Comparison of ENCODE assay signal across 9 mouse cellular contexts in the genomic region with DNA sequence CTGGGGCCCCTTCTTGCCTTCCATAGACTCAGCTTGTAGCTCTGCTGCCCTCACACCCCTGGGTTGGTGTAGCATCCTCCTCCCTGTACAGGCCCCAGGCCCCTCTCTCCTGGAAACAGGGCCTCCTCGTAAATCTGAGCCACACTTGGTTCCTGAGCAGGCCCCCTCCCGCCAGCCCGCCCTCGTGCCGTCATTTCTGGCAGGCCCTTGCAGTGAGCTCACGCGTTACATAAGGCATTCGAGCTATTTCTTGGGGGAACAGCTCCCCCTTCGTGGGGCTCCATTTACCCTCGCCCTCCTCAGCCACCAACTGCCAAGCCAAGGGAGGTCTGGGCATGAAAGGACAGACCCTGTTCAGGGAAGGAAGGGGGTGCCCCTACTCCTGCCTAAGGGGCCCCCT. TPM values are rescaled to one million over a fixed set of nuclear protein-coding genes. Genes with fewer than 3 reads are reported as not detected.
A peak's percentile ranks its signal among the peaks of the same experiment; 100 is the strongest.
DNase-seq lines count a peak whose midpoint lies in the region; ATAC-seq lines count a peak whose summit lies in the region.
"Had no signal": no experiment of that assay in that cellular context is flagged by ENCODE, and none has a peak within 500 bp of the region (broad histone marks: within the 10 kb centered on the region; RNA-seq: fewer than 3 reads in every experiment).

No protein-coding gene starts in this region.

- H3K4me1 ChIP-seq in megakaryocyte, embryonic 14.5 days = peaks cover 81% of the 10 kb centered on the region
- H3K4me1 ChIP-seq in embryonic facial prominence, embryonic 11.5 days (ENCODE audit: control insufficient read depth, insufficient read depth, low read length) = peaks cover 24% of the 10 kb centered on the region
- peaks cover 53% of the 10 kb centered on the region for H3K4me1 ChIP-seq in intestine, embryonic 16.5 days (ENCODE audit: control insufficient read depth, insufficient read depth, low read length)

- H3K4me3 ChIP-seq in megakaryocyte, embryonic 14.5 days (replicated peaks) = peak overlapping the region; percentile 90
- H3K4me3 ChIP-seq in embryonic facial prominence, embryonic 11.5 days (ENCODE audit: low read depth, low read length) = no peak overlapping the region
- no peak overlapping the region for H3K4me3 ChIP-seq in intestine, embryonic 16.5 days (ENCODE audit: low read length)

- 31% methylated on average over 10 of the region's 10 CpGs for WGBS in embryonic facial prominence, embryonic 11.5 days
- WGBS in intestine, embryonic 16.5 days = 19% methylated on average over 10 of the region's 10 CpGs

- no peak for ATAC-seq in megakaryocyte, adult 5-6 weeks (ENCODE audit: poor library complexity, severe bottlenecking)
- ATAC-seq in embryonic facial prominence, embryonic 11.5 days (replicated peaks; ENCODE audit: insufficient number of reproducible peaks, low FRiP score, low TSS enrichment, low read depth) = peak; percentile 26; the same call in 1 of the 2 replicates
- 0 out of 2 replicates have a peak, but pooled peaks have one; percentile 15 for ATAC-seq in granulocyte monocyte progenitor cell, adult 5-6 weeks (replicated peaks; ENCODE audit: poor library complexity, severe bottlenecking)
- ATAC-seq in intestine, embryonic 16.5 days = peak; percentile 54

- peak overlapping the region; percentile 7 for H3K9ac ChIP-seq in embryonic facial prominence, embryonic 11.5 days (replicated peaks; ENCODE audit: low read length)
- H3K9ac ChIP-seq in intestine, embryonic 16.5 days (ENCODE audit: low read depth, low read length) = peak overlapping the region; percentile 76
- H3K9ac ChIP-seq: liver, embryonic 14.5 days had no signal

- H3K9me3 ChIP-seq in megakaryocyte, embryonic 14.5 days = no peaks in the 10 kb centered on the region
- no peaks in the 10 kb centered on the region for H3K9me3 ChIP-seq in embryonic facial prominence, embryonic 11.5 days (replicated peaks; ENCODE audit: control insufficient read depth, low read length)
- no peaks in the 10 kb centered on the region for H3K9me3 ChIP-seq in intestine, embryonic 16.5 days (ENCODE audit: control insufficient read depth, low read length)

- no peaks in the 10 kb centered on the region for H3K27me3 ChIP-seq in megakaryocyte, embryonic 14.5 days (replicated peaks)
- no peaks in the 10 kb centered on the region for H3K27me3 ChIP-seq in embryonic facial prominence, embryonic 11.5 days (ENCODE audit: control insufficient read depth, insufficient read depth, low read length)
- no peaks in the 10 kb centered on the region for H3K27me3 ChIP-seq in intestine, embryonic 16.5 days (replicated peaks; ENCODE audit: control insufficient read depth, insufficient read depth, low read length)

- H3K27ac ChIP-seq in embryonic facial prominence, embryonic 11.5 days (replicated peaks; ENCODE audit: low read depth, low read length) = peak overlapping the region; percentile 87
- H3K27ac ChIP-seq in intestine, embryonic 16.5 days (ENCODE audit: low read length) = peak overlapping the region; percentile 100

- DNase-seq in embryonic facial prominence, embryonic 11.5 days (ENCODE audit: low spot score) = peak; percentile 61
- peak; percentile 81 to 88 for DNase-seq in left cerebral cortex, postnatal 14 days (ENCODE audit: low spot score in 2 of 2)
- peak; percentile 73 for DNase-seq in mesoderm, embryonic 11.5 days (ENCODE audit: low read depth, low spot score)
- peak; percentile 75 for DNase-seq in testis, postnatal 10 days (ENCODE audit: low spot score)

- no peaks in the 10 kb centered on the region for H3K36me3 ChIP-seq in megakaryocyte, embryonic 14.5 days (replicated peaks; ENCODE audit: low read length)
- no peaks in the 10 kb centered on the region for H3K36me3 ChIP-seq in embryonic facial prominence, embryonic 11.5 days (replicated peaks; ENCODE audit: control insufficient read depth, insufficient read depth, low read depth, low read length)
- H3K36me3 ChIP-seq in intestine, embryonic 16.5 days (ENCODE audit: control insufficient read depth, insufficient read depth, low read length) = no peaks in the 10 kb centered on the region

- no peak overlapping the region for H3K4me2 ChIP-seq in embryonic facial prominence, embryonic 11.5 days (ENCODE audit: low read depth, low read length)
- H3K4me2 ChIP-seq in intestine, embryonic 16.5 days (ENCODE audit: low read depth, low read length) = peak overlapping the region; percentile 4; the same call in 1 of the 2 replicates

- intact Hi-C loops in left cerebral cortex, postnatal 14 days (cut with DNase I) = no loop called here

RNA-seq across cellular contexts. Expression of a gene that starts 11.5 kb away (rescaled TPM):
- polyA plus RNA-seq in megakaryocyte, embryonic 14.5 days (2012; ENCODE audit: insufficient read depth, low replicate concordance) = 31.5 and 38.7 TPM in 2 replicates
- total RNA-seq in megakaryocyte, adult 5-6 weeks (2015) = 41.5 and 42.9 TPM in 2 replicates
- total RNA-seq in megakaryocyte, adult 5-6 weeks (2017) = 12.4 and 13.3 TPM in 2 replicates
- 15.4 and 15.9 TPM in 2 replicates for polyA plus RNA-seq in embryonic facial prominence, embryonic 11.5 days (2014; fragmentation: Nextera tagmentation; extraction: Ambion mirVana)
- 18.1 and 19.4 TPM in 2 replicates for total RNA-seq in granulocyte monocyte progenitor cell, adult 5-6 weeks (2014; fragmentation: Nextera tagmentation)
- 4.7 and 8.6 TPM in 2 replicates for total RNA-seq in granulocyte monocyte progenitor cell, adult 5-6 weeks (2017)
- 11.4 and 11.7 TPM in 2 replicates for polyA plus RNA-seq in intestine, embryonic 16.5 days (2015; fragmentation: Nextera tagmentation; extraction: Ambion mirVana)
- total RNA-seq in left cerebral cortex, postnatal 14 days (2021) = 100 to 1,000 TPM; 110 to 111 TPM

RNA-seq across cellular contexts. Expression of a gene that starts 15.7 kb away (rescaled TPM):
- polyA plus RNA-seq in megakaryocyte, embryonic 14.5 days (2012; ENCODE audit: insufficient read depth, low replicate concordance) = 51.4 and 87.5 TPM in 2 replicates
- 32.6 and 34.2 TPM in 2 replicates for total RNA-seq in megakaryocyte, adult 5-6 weeks (2015)
- total RNA-seq in megakaryocyte, adult 5-6 weeks (2017) = 11.7 and 18.3 TPM in 2 replicates
- 87.8 and 93.4 TPM in 2 replicates for polyA plus RNA-seq in embryonic facial prominence, embryonic 11.5 days (2014; fragmentation: Nextera tagmentation; extraction: Ambion mirVana)
- 25.0 and 35.2 TPM in 2 replicates for total RNA-seq in granulocyte monocyte progenitor cell, adult 5-6 weeks (2014; fragmentation: Nextera tagmentation)
- 14.0 and 17.5 TPM in 2 replicates for total RNA-seq in granulocyte monocyte progenitor cell, adult 5-6 weeks (2017)
- 60.3 and 70.4 TPM in 2 replicates for polyA plus RNA-seq in intestine, embryonic 16.5 days (2015; fragmentation: Nextera tagmentation; extraction: Ambion mirVana)
- total RNA-seq in left cerebral cortex, postnatal 14 days (2021) = 10 to 100 TPM; 22.6 to 27.0 TPM
